Mouse (Mus musculus): ENCODE data around the gene Slc22a29. TPM values are rescaled to one million over a fixed set of nuclear protein-coding genes. Genes with fewer than 3 reads are reported as not detected.

Slc22a29 gene
- polyA plus RNA-seq, 1 experiment, result 0.08 TPM

Other genes starting within 250 kb of the Slc22a29 start
- not detected in 2 replicates for gene Slc22a28, start 86.9 kb downstream of the Slc22a29 start, polyA plus RNA-seq (2012; rRNA removed)
- not detected in 2 replicates for gene Slc22a30, start 186.2 kb upstream of the Slc22a29 start, polyA plus RNA-seq (2012; rRNA removed)